Mouse (Mus musculus) neural tube, embryonic 11.5 days (tissue): ENCODE results near the gene Tmem35b. TPM values are rescaled to one million over a fixed set of nuclear protein-coding genes. Genes with fewer than 3 reads are reported as not detected.
A peak's percentile ranks its signal among the peaks of the same experiment; 100 is the strongest.

Source experiments
- ATAC-seq: fragments of 200-750 bp; cut with Nextera tagmentation; 2 replicates; pipeline ENCODE4 v1.8.0; 2017; ENCODE audit warnings: moderate number of reproducible peaks, mild to moderate bottlenecking, moderate TSS enrichment, moderate library complexity; ENCODE audit not compliant: insufficient read depth, low FRiP score, low TSS enrichment
- DNase-seq: peaks from one replicate; pipeline ENCODE4 v3.0.0-alpha.2; 2015; ENCODE audit warnings: low spot score
- H3K27ac ChIP-seq: fragments of 300-500 bp; sonication (generic); 2 replicates; pipeline ENCODE4 v1.5.1; 2014; ENCODE audit warnings: low read depth, mild to moderate bottlenecking, low read length
- H3K27me3 ChIP-seq: fragments of 300-500 bp; sonication (generic); 2 replicates; pipeline ENCODE4 v1.6.1; 2014; ENCODE audit warnings: mild to moderate bottlenecking, low read length, mixed read lengths; ENCODE audit not compliant: control insufficient read depth, insufficient read depth
- H3K36me3 ChIP-seq: fragments of 300-500 bp; sonication (generic); 2 replicates; pipeline ENCODE4 v1.6.1; 2014; ENCODE audit warnings: mild to moderate bottlenecking, low read length, moderate library complexity, mixed read lengths; ENCODE audit not compliant: control insufficient read depth, insufficient read depth
- H3K4me1 ChIP-seq: fragments of 300-500 bp; sonication (generic); 2 replicates; pipeline ENCODE4 v1.6.1; 2014; ENCODE audit warnings: low read length, mixed read lengths; ENCODE audit not compliant: control insufficient read depth, insufficient read depth
- H3K4me2 ChIP-seq: fragments of 300-500 bp; sonication (generic); 2 replicates; pipeline ENCODE4 v1.6.1; 2014; ENCODE audit warnings: low read depth, mild to moderate bottlenecking, moderate library complexity
- H3K4me3 ChIP-seq: fragments of 300-500 bp; sonication (generic); 2 replicates; pipeline ENCODE4 v1.5.1; 2014; ENCODE audit warnings: low read depth, low read length
- H3K9ac ChIP-seq: fragments of 300-500 bp; sonication (generic); 2 replicates; pipeline ENCODE4 v1.6.1; 2014; ENCODE audit warnings: mild to moderate bottlenecking, low read length
- H3K9me3 ChIP-seq: fragments of 300-500 bp; sonication (generic); 2 replicates; pipeline ENCODE4 v1.6.1; 2016; ENCODE audit warnings: low read length; ENCODE audit not compliant: control insufficient read depth
- WGBS: fragments of 180-500 bp; shearing (Covaris S2); extraction: QIAGEN DNeasy Blood & Tissue Kit; methylation state at CpG from one replicate; pipeline ENCODE4 v1.1.7; 2014; 5-methylcytosine and 5-hydroxymethylcytosine counted together
- polyA plus RNA-seq: library from polyadenylated mRNA; unstranded; fragments of >200 nt; fragmentation: Nextera tagmentation; extraction: Ambion mirVana; gene quantifications from 2 replicates; pipeline ENCODE4 v1.2.1, GENCODE M21; 2014

Tmem35b gene
- polyA plus RNA-seq, 1 experiment from 2014 or later: 13.5 TPM

DNA sequence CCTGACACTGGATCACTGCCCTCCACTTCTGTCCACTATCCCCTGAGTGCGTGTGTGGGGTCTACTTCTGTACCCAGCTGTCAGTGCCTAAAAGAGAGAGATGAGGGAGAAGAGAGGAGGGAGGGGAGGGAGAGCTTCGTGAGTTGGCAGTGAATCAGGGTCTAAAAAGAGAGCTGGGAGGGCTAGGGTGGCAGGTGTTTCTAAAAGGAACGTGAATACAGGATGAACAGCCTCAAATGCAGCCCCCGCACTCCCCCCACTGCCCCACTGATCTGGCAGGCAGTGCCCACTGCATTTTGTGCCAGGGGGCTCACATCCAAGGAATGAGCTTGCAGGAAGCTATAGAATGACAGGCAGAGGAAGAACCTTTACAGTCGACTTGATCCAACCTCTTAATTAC, 47.4 kb downstream of the Tmem35b start:
- Histone ChIP-seq H3K9ac (no peak overlapping the region), H3K36me3 (no peaks in the 10 kb centered on the region), H3K9me3 (no peaks in the 10 kb centered on the region), H3K4me2 (no peak overlapping the region), H3K4me3 (no peak overlapping the region), H3K4me1 (peaks cover 3% of the 10 kb centered on the region; the same call in 1 of the 2 replicates), H3K27ac (no peak overlapping the region), H3K27me3 (peaks cover 15% of the 10 kb centered on the region)
- ATAC-seq: no peak
- 36% methylated on average over 5 of the region's 5 CpGs for WGBS
- DNase-seq: no peak

GRCm38 (mm10) chr4:127171341-127171905, 47.9 kb downstream of the Tmem35b start:
- 58% methylated on average over 4 of the region's 4 CpGs for WGBS
- Histone ChIP-seq H3K4me2 (no peak overlapping the region), H3K27me3 (peaks cover 15% of the 10 kb centered on the region), H3K4me3 (no peak overlapping the region), H3K9ac (no peak overlapping the region), H3K27ac (no peak overlapping the region), H3K4me1 (peaks cover 3% of the 10 kb centered on the region; the same call in 1 of the 2 replicates), H3K9me3 (no peaks in the 10 kb centered on the region), H3K36me3 (no peaks in the 10 kb centered on the region)
- ATAC-seq (no peak), DNase-seq (no peak)

DNA sequence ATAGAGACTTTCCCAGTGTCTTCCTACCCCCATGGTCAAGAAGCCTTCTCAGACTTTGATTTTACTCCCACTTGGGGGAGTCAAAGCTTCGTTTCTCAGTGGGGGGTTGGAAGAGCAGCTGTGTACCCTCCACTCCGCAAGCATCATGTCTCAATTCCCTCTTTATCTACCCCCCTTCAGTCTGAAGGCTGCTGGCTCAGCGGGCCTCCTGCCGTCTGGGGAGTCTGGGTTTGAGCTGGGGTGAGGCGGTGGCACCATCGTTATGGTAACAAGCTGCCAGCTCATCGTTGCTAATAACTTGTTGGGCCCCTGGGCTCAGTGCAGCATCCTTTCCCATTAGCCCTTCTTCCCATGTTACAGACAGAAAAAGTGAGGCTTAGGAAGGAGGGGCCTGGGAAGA, 48.6 kb downstream of the Tmem35b start:
- DNase-seq (no peak), ATAC-seq (no peak)
- Histone ChIP-seq H3K9ac (no peak overlapping the region), H3K4me1 (peaks cover 3% of the 10 kb centered on the region; the same call in 1 of the 2 replicates), H3K4me2 (no peak overlapping the region), H3K36me3 (no peaks in the 10 kb centered on the region), H3K27me3 (peaks cover 15% of the 10 kb centered on the region), H3K9me3 (no peaks in the 10 kb centered on the region), H3K4me3 (no peak overlapping the region), H3K27ac (no peak overlapping the region)
- WGBS: 23% methylated on average over 7 of the region's 7 CpGs

- Histone ChIP-seq H3K27me3 (peaks cover 13% of the 10 kb centered on the region), H3K4me1 (peaks cover 3% of the 10 kb centered on the region; the same call in 1 of the 2 replicates), H3K36me3 (no peaks in the 10 kb centered on the region), H3K4me3 (no peak overlapping the region), H3K9ac (no peak overlapping the region), H3K9me3 (no peaks in the 10 kb centered on the region), H3K27ac (no peak overlapping the region), H3K4me2 (no peak overlapping the region)
- DNase-seq (no peak), ATAC-seq (no peak)
- 70% methylated on average over 4 of the region's 4 CpGs for WGBS
Measured at GRCm38 (mm10) chr4:127172614-127173013, 49.1 kb downstream of the Tmem35b start.

- 2% methylated on average over 8 of the region's 8 CpGs for WGBS
- H3K27me3 ChIP-seq: peaks cover 5% of the 10 kb centered on the region; the same call in 1 of the 2 replicates
- ATAC-seq: no peak
- DNase-seq: peak; percentile 65
- H3K4me2 ChIP-seq: no peak overlapping the region
- no peak overlapping the region for H3K4me3 ChIP-seq
- H3K27ac ChIP-seq: no peak overlapping the region
- H3K9ac ChIP-seq: no peak overlapping the region
- peaks cover 3% of the 10 kb centered on the region; the same call in 1 of the 2 replicates for H3K4me1 ChIP-seq
- H3K36me3 ChIP-seq: no peaks in the 10 kb centered on the region
- H3K9me3 ChIP-seq: no peaks in the 10 kb centered on the region
Measured at GRCm38 (mm10) chr4:127173461-127173860, 50.0 kb downstream of the Tmem35b start.

DNA sequence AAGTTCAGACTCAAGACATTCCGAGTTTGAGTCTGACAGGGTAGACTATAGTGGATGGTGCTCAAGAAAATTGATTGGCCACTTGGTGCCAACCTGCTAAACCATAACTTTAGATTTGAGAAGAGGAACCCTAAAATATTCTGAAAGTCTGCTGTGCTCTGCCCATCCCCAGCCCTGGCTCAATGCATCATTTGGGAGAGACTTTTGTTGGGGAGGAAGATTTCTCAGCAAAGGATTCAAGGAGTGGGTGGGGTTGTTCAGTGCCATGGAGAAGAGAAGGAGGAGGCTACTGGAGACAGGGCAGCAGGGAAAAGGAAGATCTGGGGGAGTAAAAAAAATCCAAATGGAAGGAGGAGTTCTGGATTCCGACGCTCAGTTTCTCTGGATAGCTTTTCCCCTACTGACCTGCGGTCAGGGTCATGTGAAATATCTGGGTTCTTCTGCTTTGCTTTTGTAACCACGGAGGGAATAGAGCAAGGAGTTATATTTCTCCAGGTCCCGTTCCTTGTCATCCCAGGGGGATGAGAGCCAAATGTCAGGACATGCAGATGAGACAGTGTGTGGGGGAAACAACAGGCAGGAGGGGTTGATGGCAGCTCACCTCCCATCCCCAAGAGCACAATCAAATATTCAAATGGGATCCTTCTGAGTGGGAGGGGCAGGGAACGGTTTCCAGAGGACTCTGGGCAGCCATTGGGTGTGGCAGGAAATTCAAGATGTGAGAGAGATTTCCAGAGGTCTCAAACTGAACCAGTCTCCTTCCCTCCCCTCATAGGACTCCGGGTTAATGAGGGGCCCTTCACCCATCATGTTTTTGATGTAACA, 50.8 kb downstream of the Tmem35b start:
- Histone ChIP-seq H3K9me3 (no peaks in the 10 kb centered on the region), H3K27ac (no peak overlapping the region), H3K36me3 (no peaks in the 10 kb centered on the region), H3K4me3 (no peak overlapping the region), H3K9ac (no peak overlapping the region), H3K27me3 (peaks cover 5% of the 10 kb centered on the region; the same call in 1 of the 2 replicates), H3K4me1 (peaks cover 3% of the 10 kb centered on the region; the same call in 1 of the 2 replicates), H3K4me2 (no peak overlapping the region)
- DNase-seq: no peak
- no peak for ATAC-seq
- 55% methylated on average over 8 of the region's 8 CpGs for WGBS

DNA sequence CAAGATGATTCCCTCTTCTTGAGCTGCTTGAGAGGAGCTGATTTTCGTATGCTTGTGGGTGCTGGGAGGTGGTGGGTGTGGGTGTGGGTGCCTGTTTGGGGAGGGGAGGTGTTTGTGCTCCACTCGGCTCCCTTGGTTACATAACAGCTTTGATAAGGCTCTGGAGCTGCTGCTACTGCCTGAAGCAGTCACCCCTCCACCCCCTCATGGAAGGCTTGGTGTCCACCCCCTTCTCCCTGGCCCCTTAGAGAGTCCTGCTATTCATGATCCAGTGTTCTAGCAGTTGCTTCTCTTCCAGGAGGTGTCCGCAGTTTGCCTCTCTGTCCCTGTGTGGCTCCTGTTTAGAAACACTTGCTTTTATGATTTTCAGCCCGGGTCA, 51.4 kb downstream of the Tmem35b start:
- no peak for ATAC-seq
- Histone ChIP-seq H3K9me3 (no peaks in the 10 kb centered on the region), H3K4me3 (no peak overlapping the region), H3K4me1 (no peaks in the 10 kb centered on the region), H3K27me3 (peaks cover 5% of the 10 kb centered on the region; the same call in 1 of the 2 replicates), H3K9ac (no peak overlapping the region), H3K27ac (no peak overlapping the region), H3K36me3 (no peaks in the 10 kb centered on the region), H3K4me2 (no peak overlapping the region)
- 59% methylated on average over 4 of the region's 4 CpGs for WGBS
- DNase-seq: no peak

- Histone ChIP-seq H3K4me3 (no peak overlapping the region), H3K27me3 (no peaks in the 10 kb centered on the region), H3K4me2 (no peak overlapping the region), H3K9ac (no peak overlapping the region), H3K4me1 (no peaks in the 10 kb centered on the region), H3K27ac (no peak overlapping the region), H3K36me3 (no peaks in the 10 kb centered on the region), H3K9me3 (no peaks in the 10 kb centered on the region)
- WGBS: 84% methylated on average over 11 of the region's 11 CpGs
- DNase-seq (no peak), ATAC-seq (no peak)
Measured at GRCm38 (mm10) chr4:127177961-127178360, 54.5 kb downstream of the Tmem35b start.

DNA sequence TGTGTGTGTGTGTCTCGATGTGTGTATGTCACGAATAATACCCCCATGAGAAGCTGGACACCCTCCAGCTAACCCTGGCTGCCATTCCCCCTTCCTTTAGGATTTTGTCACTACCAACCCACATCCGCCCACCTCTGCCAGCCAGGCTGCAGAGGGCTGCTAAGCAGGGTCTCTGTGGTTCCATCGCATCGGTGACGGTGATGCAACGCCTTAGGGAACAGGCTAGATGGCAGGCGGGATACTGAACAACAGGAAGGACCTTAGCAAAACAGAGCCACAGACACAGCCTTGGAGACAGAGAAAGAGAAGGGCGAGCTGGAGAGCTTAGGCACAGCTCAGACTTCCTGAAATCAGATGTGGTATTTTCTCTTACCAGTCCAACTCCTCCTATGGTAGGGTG, 55.2 kb downstream of the Tmem35b start:
- Histone ChIP-seq H3K4me3 (no peak overlapping the region), H3K4me1 (no peaks in the 10 kb centered on the region), H3K9ac (no peak overlapping the region; the same call in 1 of the 2 replicates), H3K9me3 (no peaks in the 10 kb centered on the region), H3K27ac (no peak overlapping the region), H3K4me2 (no peak overlapping the region), H3K27me3 (no peaks in the 10 kb centered on the region), H3K36me3 (no peaks in the 10 kb centered on the region)
- WGBS: 53% methylated on average over 9 of the region's 9 CpGs
- DNase-seq: no peak
- no peak for ATAC-seq
